Mouse (Mus musculus): ENCODE data around the gene A2ml1. TPM values are rescaled to one million over a fixed set of nuclear protein-coding genes. Genes with fewer than 3 reads are reported as not detected.
"Not testable (repeated sequence)": the region's sequence is repeated elsewhere in the genome, so short reads cannot be mapped to it uniquely, and the experiment has no call there.

A2ml1 gene
- polyA plus RNA-seq (2015; fragmentation: Nextera tagmentation; extraction: Ambion mirVana): 2.5 and 3.1 TPM in 2 replicates

DNA sequence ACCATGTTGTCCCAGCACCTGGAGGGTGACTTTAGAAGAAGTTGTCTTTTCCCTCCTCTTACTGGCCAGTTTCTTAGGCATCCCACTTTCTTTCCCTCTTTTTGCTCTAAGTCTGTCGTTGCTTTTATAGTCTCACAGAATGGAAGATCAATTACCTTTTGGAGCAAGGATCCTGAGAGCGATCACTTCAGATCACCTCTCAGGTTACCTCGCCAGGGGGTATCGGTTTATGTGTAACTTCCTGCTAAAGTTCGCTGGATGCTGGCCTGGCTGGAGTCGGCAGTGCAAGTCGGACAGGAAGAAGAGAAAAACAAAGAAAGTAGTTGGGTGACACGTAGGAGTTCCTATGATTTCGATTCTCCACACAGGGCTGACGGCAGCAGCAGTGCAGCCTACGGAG lies at the start of gene A2ml1:
TSS of gene A2ml1 (minus strand) at position 101 of the 400 bp plus-strand sequence.
- Histone ChIP-seq H3K4me3 (ENCODE audit: low read length) (no peak within 1 kb of the TSS), H3K36me3 (ENCODE audit: control insufficient read depth, insufficient read depth, low read length) (no peaks in the 10 kb centered on the region), H3K27ac (ENCODE audit: low read length) (no peak within 1 kb of the TSS), H3K27me3 (replicated peaks; ENCODE audit: control insufficient read depth, insufficient read depth, low read length) (no peaks in the 10 kb centered on the region), H3K9me3 (ENCODE audit: control insufficient read depth, low read length) (no peaks in the 10 kb centered on the region), H3K4me2 (ENCODE audit: low read depth, low read length) (no peak within 1 kb of the TSS), H3K9ac (ENCODE audit: low read depth, low read length) (no peak within 1 kb of the TSS), H3K4me1 (ENCODE audit: control insufficient read depth, insufficient read depth, low read length) (no peaks in the 10 kb centered on the region)
- no peak for ATAC-seq
- 65% methylated on average over 11 of the region's 11 CpGs for WGBS

DNA sequence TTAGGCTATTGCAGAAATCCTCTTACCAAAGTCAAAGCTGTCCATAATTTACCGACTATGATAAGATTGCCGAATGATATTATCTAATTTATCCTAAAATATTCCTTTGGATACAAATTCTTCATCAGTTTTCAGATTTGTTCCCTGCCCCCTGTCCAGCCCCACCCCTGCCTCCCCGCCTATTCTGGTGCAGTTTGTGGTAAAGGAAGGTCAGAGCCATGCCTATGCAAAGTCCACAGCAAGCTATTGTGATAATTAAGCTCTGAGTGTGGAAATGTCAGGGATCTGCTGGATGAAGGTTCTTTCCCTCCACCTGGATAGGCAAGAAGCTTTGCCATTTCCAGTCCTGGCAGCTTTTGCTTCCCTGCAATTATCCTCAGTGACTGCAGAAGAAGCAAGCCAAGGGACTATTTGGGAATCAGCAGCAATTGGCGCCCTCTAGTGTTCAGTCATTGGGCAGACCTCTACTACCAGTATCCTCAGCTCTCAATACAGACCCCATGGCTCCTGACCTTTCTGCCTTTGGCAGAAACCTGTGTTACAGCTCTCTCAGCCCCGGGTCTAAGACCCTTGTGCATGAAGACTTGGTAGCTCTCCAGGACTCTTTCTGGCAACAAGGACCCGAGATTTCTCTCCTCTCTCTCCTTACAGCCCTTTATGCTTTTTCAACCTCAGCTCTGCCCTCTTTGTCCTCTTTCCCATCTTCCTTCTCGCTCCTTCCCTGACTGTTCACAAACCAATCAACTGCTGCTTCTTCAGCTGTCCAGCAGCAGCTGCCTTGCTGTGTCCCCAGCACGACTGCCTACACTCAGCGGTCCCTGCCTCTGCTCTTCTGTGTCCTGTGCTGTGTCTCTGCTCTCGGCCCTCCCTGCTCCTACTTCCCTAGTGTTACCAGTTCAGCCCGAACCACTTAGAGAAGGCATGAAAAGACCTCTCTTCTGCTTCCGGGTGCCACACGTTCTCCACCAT lies 48.6 kb upstream of the A2ml1 start:
- not testable (repeated sequence) for H3K9ac ChIP-seq (ENCODE audit: low read depth, low read length); H3K36me3 ChIP-seq (ENCODE audit: control insufficient read depth, insufficient read depth, low read length); H3K4me3 ChIP-seq (ENCODE audit: low read length); H3K4me2 ChIP-seq (ENCODE audit: low read depth, low read length); H3K4me1 ChIP-seq (ENCODE audit: control insufficient read depth, insufficient read depth, low read length); H3K27me3 ChIP-seq (replicated peaks; ENCODE audit: control insufficient read depth, insufficient read depth, low read length); H3K9me3 ChIP-seq (ENCODE audit: control insufficient read depth, low read length)
- 51% methylated on average over 13 of the region's 13 CpGs for WGBS
- peak; percentile 82 for ATAC-seq
- peak overlapping the region; percentile 28; the same call in 1 of the 2 replicates for H3K27ac ChIP-seq (ENCODE audit: low read length)

DNA sequence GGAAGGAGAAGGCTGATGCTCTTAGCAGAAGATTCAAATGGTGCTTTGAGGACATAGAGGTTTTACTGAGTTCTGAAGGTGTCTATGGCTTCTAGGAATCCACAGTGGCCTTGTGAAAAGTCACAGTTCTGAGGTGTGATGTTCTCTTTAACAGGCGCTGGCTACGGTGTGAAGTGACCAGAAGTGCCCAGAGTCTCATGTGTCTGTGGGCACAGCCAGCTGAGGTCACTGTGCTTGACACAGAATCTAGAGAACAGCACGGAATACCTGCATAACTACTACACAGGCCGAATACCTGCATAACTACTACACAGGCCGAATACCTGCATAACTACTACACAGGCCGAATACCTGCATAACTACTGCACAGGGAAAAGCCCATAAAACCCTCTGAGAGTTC lies 43.8 kb upstream of the A2ml1 start:
- H3K36me3 ChIP-seq (ENCODE audit: control insufficient read depth, insufficient read depth, low read length); H3K4me3 ChIP-seq (ENCODE audit: low read length); ATAC-seq; H3K27ac ChIP-seq (ENCODE audit: low read length); H3K27me3 ChIP-seq (replicated peaks; ENCODE audit: control insufficient read depth, insufficient read depth, low read length); H3K4me2 ChIP-seq (ENCODE audit: low read depth, low read length); H3K9me3 ChIP-seq (ENCODE audit: control insufficient read depth, low read length); H3K9ac ChIP-seq (ENCODE audit: low read depth, low read length); H3K4me1 ChIP-seq (ENCODE audit: control insufficient read depth, insufficient read depth, low read length): not testable (repeated sequence)
- WGBS: 94% methylated on average over 6 of the region's 6 CpGs

DNA sequence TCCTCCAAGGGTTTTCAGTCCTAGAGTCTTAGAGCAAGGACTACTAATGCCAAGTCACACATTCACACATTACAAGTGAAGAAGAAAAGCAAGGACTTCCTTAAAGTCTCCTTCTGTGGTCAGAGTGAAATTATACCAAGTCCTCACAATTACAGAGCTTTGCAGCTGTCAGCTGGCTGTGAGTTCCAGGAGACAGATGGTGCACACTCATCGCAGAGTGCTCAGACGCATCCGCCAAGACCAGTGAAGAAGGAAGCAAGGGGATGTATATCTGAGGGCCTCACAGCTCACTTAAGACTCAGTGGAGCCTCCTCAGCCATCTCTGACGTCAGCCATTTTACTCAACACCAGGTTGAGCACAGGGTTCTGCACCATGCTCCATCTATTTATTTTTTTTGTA lies 43.0 kb upstream of the A2ml1 start:
- no peak for ATAC-seq
- Histone ChIP-seq H3K27me3 (replicated peaks; ENCODE audit: control insufficient read depth, insufficient read depth, low read length) (no peaks in the 10 kb centered on the region), H3K4me1 (ENCODE audit: control insufficient read depth, insufficient read depth, low read length) (no peaks in the 10 kb centered on the region), H3K9ac (ENCODE audit: low read depth, low read length) (no peak overlapping the region), H3K4me3 (ENCODE audit: low read length) (no peak overlapping the region), H3K36me3 (ENCODE audit: control insufficient read depth, insufficient read depth, low read length) (no peaks in the 10 kb centered on the region), H3K4me2 (ENCODE audit: low read depth, low read length) (no peak overlapping the region), H3K9me3 (ENCODE audit: control insufficient read depth, low read length) (no peaks in the 10 kb centered on the region), H3K27ac (ENCODE audit: low read length) (no peak overlapping the region)
- 77% methylated on average over 4 of the region's 4 CpGs for WGBS

DNA sequence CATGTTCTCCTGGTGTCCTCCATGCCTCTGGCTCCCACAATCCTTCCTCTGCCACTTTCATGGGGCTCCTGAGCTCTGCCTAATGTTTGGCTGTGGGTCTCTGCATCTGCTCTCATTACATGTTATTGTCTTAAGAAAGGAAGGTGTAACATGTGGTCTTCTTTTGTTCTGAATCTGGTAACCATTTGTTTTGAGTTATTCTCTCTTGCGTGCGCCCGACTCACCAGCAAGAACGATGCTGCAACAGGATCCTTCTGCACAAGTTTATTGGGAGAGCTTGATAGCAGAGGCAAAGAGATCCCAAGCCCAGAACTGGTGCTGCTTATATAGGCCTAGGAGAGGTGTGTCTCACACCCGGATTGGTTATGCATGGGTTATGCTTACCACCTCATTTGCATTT lies 42.0 kb upstream of the A2ml1 start, which contains the start of gene Klrb1a:
TSS of gene Klrb1a (minus strand) at position 101 of the 400 bp plus-strand sequence.
- not testable (repeated sequence) for H3K9me3 ChIP-seq (ENCODE audit: control insufficient read depth, low read length); H3K4me3 ChIP-seq (ENCODE audit: low read length); H3K4me1 ChIP-seq (ENCODE audit: control insufficient read depth, insufficient read depth, low read length); H3K9ac ChIP-seq (ENCODE audit: low read depth, low read length); H3K4me2 ChIP-seq (ENCODE audit: low read depth, low read length); H3K27me3 ChIP-seq (replicated peaks; ENCODE audit: control insufficient read depth, insufficient read depth, low read length); H3K27ac ChIP-seq (ENCODE audit: low read length); H3K36me3 ChIP-seq (ENCODE audit: control insufficient read depth, insufficient read depth, low read length); ATAC-seq
- WGBS: 94% methylated on average over 5 of the region's 5 CpGs

DNA sequence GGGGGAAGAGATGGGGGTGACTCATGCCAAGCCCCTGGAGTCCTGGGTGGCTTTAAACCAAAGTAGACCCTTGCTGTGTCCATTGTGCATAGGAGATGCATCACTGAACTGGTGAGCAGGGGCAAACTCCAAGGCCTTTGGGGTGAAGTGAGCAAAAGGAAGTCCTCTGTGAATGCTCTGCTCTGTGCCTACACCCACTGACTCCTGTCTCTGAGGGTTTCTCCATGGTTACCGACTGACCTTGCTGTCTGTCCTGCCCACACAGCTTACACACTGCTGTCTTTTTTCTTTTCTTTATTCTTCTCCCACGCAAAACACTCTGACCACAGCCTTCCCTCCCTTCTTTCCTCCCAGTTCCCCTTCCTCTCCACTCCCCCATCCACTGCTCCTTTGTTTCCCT lies 41.3 kb upstream of the A2ml1 start:
- no peak overlapping the region for H3K27ac ChIP-seq (ENCODE audit: low read length)
- H3K36me3 ChIP-seq (ENCODE audit: control insufficient read depth, insufficient read depth, low read length): no peaks in the 10 kb centered on the region
- no peak overlapping the region for H3K9ac ChIP-seq (ENCODE audit: low read depth, low read length)
- no peak for ATAC-seq
- no peaks in the 10 kb centered on the region for H3K27me3 ChIP-seq (replicated peaks; ENCODE audit: control insufficient read depth, insufficient read depth, low read length)
- H3K4me2 ChIP-seq (ENCODE audit: low read depth, low read length): no peak overlapping the region
- no peak overlapping the region for H3K4me3 ChIP-seq (ENCODE audit: low read length)
- H3K4me1 ChIP-seq (ENCODE audit: control insufficient read depth, insufficient read depth, low read length): no peaks in the 10 kb centered on the region
- WGBS: 75% methylated on average over 2 of the region's 2 CpGs
- no peaks in the 10 kb centered on the region for H3K9me3 ChIP-seq (ENCODE audit: control insufficient read depth, low read length)

DNA sequence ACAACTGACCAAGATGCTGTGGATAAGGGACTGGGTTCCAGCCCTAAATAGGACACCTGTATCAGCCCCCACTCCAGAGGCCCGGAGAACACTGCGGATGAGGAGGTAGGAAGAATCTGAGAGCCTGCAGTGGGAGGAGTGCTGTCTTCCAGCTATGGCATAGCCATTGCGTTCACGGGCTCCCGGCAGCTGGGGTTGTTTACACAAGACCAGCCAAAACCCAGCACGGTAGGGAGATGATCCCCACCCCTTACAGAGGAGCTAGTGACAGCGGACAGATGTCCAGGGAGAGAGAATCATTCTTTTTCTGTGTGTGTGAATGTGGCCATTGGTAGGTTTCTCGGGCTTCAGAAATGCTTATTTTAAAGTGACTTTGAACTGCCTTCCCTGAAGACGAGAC lies 24.9 kb upstream of the A2ml1 start:
- 0 out of 2 replicates have a peak, but pooled peaks cover 4% of the 10 kb centered on the region for H3K4me1 ChIP-seq (ENCODE audit: control insufficient read depth, insufficient read depth, low read length)
- H3K27ac ChIP-seq (ENCODE audit: low read length): no peak overlapping the region; the same call in 1 of the 2 replicates
- no peaks in the 10 kb centered on the region for H3K36me3 ChIP-seq (ENCODE audit: control insufficient read depth, insufficient read depth, low read length)
- no peaks in the 10 kb centered on the region for H3K27me3 ChIP-seq (replicated peaks; ENCODE audit: control insufficient read depth, insufficient read depth, low read length)
- ATAC-seq: peak; percentile 71; the same call in 1 of the 2 replicates
- no peak overlapping the region for H3K4me2 ChIP-seq (ENCODE audit: low read depth, low read length)
- H3K4me3 ChIP-seq (ENCODE audit: low read length): no peak overlapping the region
- WGBS: 30% methylated on average over 9 of the region's 9 CpGs
- 0 out of 2 replicates have a peak overlapping the region, but pooled peaks have one; percentile 13 for H3K9ac ChIP-seq (ENCODE audit: low read depth, low read length)
- no peaks in the 10 kb centered on the region for H3K9me3 ChIP-seq (ENCODE audit: control insufficient read depth, low read length)

DNA sequence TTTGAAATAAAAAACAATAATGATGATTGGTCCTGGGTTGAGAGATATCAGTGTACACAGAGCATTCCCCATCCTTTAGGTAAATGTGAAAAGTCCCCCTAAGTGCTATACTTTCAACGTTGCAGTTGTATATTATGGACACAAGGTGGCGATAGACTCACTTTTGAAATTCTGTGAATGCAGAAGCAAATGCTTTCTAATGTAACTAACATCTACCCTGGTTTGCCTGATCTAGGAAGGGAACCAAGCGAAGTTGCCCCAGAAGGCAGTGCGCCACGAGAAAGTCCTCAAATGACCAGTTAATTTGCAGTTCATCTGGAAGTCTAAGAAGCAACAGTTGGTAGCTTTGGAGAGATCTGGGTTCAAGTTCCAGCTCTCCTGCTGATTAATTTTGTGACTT lies 23.1 kb upstream of the A2ml1 start:
- H3K9me3 ChIP-seq (ENCODE audit: control insufficient read depth, low read length): no peaks in the 10 kb centered on the region
- 0 out of 2 replicates have a peak, but pooled peaks have one; percentile 28 for ATAC-seq
- H3K27me3 ChIP-seq (replicated peaks; ENCODE audit: control insufficient read depth, insufficient read depth, low read length): no peaks in the 10 kb centered on the region
- no peak overlapping the region for H3K9ac ChIP-seq (ENCODE audit: low read depth, low read length)
- H3K4me3 ChIP-seq (ENCODE audit: low read length): no peak overlapping the region
- H3K4me1 ChIP-seq (ENCODE audit: control insufficient read depth, insufficient read depth, low read length): 0 out of 2 replicates have a peak, but pooled peaks cover 4% of the 10 kb centered on the region
- no peak overlapping the region for H3K27ac ChIP-seq (ENCODE audit: low read length)
- no peaks in the 10 kb centered on the region for H3K36me3 ChIP-seq (ENCODE audit: control insufficient read depth, insufficient read depth, low read length)
- WGBS: 40% methylated on average over 5 of the region's 5 CpGs
- no peak overlapping the region for H3K4me2 ChIP-seq (ENCODE audit: low read depth, low read length)

DNA sequence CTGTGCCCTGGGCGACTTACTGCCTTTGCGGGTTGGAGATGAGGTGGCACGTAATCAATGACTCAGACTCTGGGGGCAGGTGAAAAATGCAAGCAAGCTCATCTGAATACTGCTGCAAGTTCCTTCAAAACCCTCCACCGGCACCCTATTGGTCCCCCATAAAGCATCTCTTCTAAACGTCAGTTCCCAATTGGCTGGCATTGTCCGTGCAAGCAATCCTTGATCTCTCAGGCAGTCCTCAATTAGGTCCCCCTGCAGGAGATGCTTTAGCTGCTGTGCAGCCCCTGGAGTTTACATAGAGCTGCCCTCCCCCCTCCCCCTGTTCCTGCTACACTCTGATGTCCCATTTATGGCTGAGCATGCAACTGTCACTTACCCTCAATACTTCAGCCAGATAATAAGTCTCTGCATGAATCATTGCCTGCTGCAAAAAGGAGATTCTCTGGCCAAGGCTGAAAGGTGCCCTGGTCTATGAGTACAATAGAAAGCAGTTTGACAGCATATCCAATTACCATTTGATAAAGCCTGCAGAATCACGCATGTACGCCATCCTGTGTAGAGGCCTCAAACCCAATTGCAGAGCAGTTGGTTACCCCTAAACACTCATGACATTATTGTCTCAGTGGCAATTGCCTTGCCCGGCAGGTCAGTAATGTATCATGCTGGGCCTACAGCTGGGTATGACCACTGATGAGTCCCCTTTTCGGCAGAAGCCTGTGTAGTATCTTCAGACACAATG lies 21.2 kb upstream of the A2ml1 start:
- no peak for ATAC-seq
- no peak overlapping the region for H3K4me3 ChIP-seq (ENCODE audit: low read length)
- WGBS: 64% methylated on average over 10 of the region's 10 CpGs

More for the DNA sequence above, 21.2 kb upstream of the A2ml1 start:
- no peak overlapping the region for H3K4me2 ChIP-seq (ENCODE audit: low read depth, low read length)
- no peaks in the 10 kb centered on the region for H3K27me3 ChIP-seq (replicated peaks; ENCODE audit: control insufficient read depth, insufficient read depth, low read length)
- no peak overlapping the region for H3K9ac ChIP-seq (ENCODE audit: low read depth, low read length)
- no peaks in the 10 kb centered on the region for H3K9me3 ChIP-seq (ENCODE audit: control insufficient read depth, low read length)
- H3K36me3 ChIP-seq (ENCODE audit: control insufficient read depth, insufficient read depth, low read length): no peaks in the 10 kb centered on the region
- no peak overlapping the region for H3K27ac ChIP-seq (ENCODE audit: low read length)
- 0 out of 2 replicates have a peak, but pooled peaks cover 8% of the 10 kb centered on the region for H3K4me1 ChIP-seq (ENCODE audit: control insufficient read depth, insufficient read depth, low read length)

All from intestine, embryonic 16.5 days (tissue).